Mouse (Mus musculus) embryo, embryonic 11.5 days (tissue): Measurements from ENCODE around the gene Prss12.

Experiments used
- DNase-seq: peaks from one replicate; pipeline ENCODE4 v3.0.0-alpha.2; 2012; ENCODE audit warnings: low read depth, low spot score

Prss12 gene

GRCm38 (mm10) chr3:123527806-123528507 is 81.2 kb downstream of the Prss12 start:
- DNase-seq = no peak

GRCm38 (mm10) chr3:123531124-123531523 is 84.4 kb downstream of the Prss12 start:
- DNase-seq = no peak

DNA sequence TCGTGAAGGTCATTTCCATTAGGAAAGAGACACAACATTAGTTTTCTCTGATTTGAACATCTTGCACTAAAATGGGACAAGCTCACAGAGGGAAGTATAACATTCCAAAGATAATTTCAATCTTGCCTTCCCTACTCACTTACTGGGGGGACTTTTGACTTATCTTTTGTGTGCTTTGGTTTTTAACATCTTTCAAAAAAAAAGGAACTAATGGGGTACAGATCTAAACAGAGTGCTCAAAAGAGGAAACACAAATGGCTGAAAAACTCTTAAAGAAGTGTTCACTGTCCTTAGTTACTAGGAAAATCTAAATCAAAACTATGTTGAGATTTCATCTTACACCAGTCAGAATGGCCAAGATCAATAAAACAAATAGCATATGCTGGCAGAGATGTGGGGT is 90.6 kb downstream of the Prss12 start:
- no peak for DNase-seq

GRCm38 (mm10) chr3:123543585-123544304 is 97.0 kb downstream of the Prss12 start:
- DNase-seq = no peak

DNA sequence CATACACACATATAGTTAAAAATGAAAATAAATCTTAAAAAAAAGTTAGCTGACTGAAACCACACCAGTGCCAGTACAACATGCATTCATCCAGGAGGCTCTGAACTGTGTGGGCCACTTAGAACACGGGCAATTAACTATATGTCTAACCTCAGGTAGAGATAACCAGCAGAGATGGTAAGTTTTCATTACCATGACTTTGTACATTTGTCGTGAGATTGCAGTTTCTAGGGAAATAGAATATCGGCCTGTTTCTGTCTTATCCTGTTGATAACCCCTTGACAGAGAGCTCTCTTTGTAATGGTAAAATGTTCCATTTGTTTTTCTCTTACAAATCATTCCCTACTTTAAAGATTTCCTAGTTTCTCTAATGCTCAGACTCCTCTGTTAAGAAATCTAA is 103.8 kb downstream of the Prss12 start:
- DNase-seq = no peak

- no peak for DNase-seq
These were observed 107.2 kb downstream of the Prss12 start for GRCm38 (mm10) chr3:123553872-123554271.

DNA sequence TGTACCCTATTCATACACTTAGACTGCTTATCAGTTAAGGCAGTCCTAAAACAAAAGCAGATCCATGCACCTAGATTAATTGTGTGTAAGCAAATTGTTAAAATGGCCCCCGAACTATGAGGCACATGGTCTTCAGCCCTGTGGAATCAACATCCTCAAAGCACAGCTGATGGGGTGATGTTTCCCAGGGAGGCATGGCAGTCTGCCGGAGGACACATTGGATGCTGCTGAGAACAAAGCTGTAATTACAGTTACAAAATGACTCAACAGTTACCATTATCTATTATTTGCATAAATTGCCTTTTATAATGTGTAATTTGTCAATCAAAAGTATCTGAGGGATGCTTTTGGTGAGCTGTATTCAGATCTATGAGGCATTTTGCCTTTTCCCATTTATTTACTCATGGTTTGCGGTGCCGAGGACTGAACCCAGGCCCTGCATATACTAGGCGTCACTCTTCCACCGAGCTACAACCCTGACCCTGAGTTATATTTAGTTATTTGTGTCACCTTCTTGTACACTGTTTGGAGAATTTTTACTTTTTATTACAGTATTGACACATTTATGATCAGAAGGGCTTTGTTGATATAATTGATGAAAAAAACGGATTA is 108.6 kb downstream of the Prss12 start:
- no peak for DNase-seq
